Mouse (Mus musculus) forebrain, postnatal 0 days (tissue): ENCODE measurements around the gene Prrg4. TPM values are rescaled to one million over a fixed set of nuclear protein-coding genes. Genes with fewer than 3 reads are reported as not detected.
"Not testable (repeated sequence)": the region's sequence is repeated elsewhere in the genome, so short reads cannot be mapped to it uniquely, and the experiment has no call there.

Source experiments
- ATAC-seq: fragments of 200-750 bp; cut with Nextera tagmentation; 2 replicates; pipeline ENCODE4 v1.8.0; 2017; ENCODE audit warnings: mild to moderate bottlenecking, moderate library complexity
- DNase-seq: peaks from one replicate; pipeline ENCODE4 v3.0.0-alpha.2; 2015
- H3K27ac ChIP-seq: fragments of 300-500 bp; sonication (generic); 2 replicates; pipeline ENCODE4 v1.5.1; 2014; ENCODE audit warnings: low read depth, mild to moderate bottlenecking, antibody characterized with exemption, low read length, moderate library complexity, mixed read lengths
- H3K27me3 ChIP-seq: fragments of 300-500 bp; sonication (generic); 2 replicates; pipeline ENCODE4 v1.6.1; 2014; ENCODE audit warnings: mild to moderate bottlenecking, low read length, mixed read lengths; ENCODE audit not compliant: insufficient read depth
- H3K36me3 ChIP-seq: fragments of 300-500 bp; sonication (generic); 2 replicates; pipeline ENCODE4 v1.6.1; 2014; ENCODE audit warnings: mild to moderate bottlenecking, moderate library complexity; ENCODE audit not compliant: insufficient read depth
- H3K4me1 ChIP-seq: fragments of 300-500 bp; sonication (generic); 2 replicates; pipeline ENCODE4 v1.6.1; 2014; ENCODE audit warnings: antibody characterized with exemption; ENCODE audit not compliant: insufficient read depth
- H3K4me2 ChIP-seq: fragments of 300-500 bp; sonication (generic); 2 replicates; pipeline ENCODE4 v1.6.1; 2014; ENCODE audit warnings: low read depth, mild to moderate bottlenecking, moderate library complexity
- H3K4me3 ChIP-seq: fragments of 300-500 bp; sonication (generic); 2 replicates; pipeline ENCODE4 v1.5.1; 2014; ENCODE audit warnings: low read depth, low read length, mixed read lengths
- H3K9ac ChIP-seq: fragments of 300-500 bp; sonication (generic); 2 replicates; pipeline ENCODE4 v1.6.1; 2014; ENCODE audit warnings: mild to moderate bottlenecking
- H3K9me3 ChIP-seq: fragments of 300-500 bp; sonication (generic); 2 replicates; pipeline ENCODE4 v1.6.1; 2016; ENCODE audit warnings: low read length
- CTCF ChIP-seq: sonication (generic); IDR thresholded peaks from 2 replicates; pipeline ENCODE4 v1.5.1; 2016; ENCODE audit warnings: antibody characterized with exemption, control low read depth, low read depth
- whole genome bisulfite sequencing: fragments of 180-500 bp; shearing (Covaris S2); extraction: QIAGEN DNeasy Blood & Tissue Kit; methylation state at CpG from one replicate; pipeline ENCODE4 v1.1.7; 2014; 5-methylcytosine and 5-hydroxymethylcytosine counted together
- polyA plus RNA-seq: library from polyadenylated mRNA; unstranded; fragments of >200 nt; fragmentation: Nextera tagmentation; extraction: Ambion mirVana; gene quantifications from 2 replicates; pipeline ENCODE4 v1.2.1, GENCODE M21; 2015
- total RNA-seq: library from RNA; depleted of rRNA; stranded (reverse); fragments of >200 nt; gene quantifications from 2 replicates; pipeline ENCODE4 v1.2.3, GENCODE M21; 2014

The Prrg4 gene
- total and polyA plus RNA-seq, 2 experiments from 2014 or later = 1.1 to 1.2 TPM

DNA sequence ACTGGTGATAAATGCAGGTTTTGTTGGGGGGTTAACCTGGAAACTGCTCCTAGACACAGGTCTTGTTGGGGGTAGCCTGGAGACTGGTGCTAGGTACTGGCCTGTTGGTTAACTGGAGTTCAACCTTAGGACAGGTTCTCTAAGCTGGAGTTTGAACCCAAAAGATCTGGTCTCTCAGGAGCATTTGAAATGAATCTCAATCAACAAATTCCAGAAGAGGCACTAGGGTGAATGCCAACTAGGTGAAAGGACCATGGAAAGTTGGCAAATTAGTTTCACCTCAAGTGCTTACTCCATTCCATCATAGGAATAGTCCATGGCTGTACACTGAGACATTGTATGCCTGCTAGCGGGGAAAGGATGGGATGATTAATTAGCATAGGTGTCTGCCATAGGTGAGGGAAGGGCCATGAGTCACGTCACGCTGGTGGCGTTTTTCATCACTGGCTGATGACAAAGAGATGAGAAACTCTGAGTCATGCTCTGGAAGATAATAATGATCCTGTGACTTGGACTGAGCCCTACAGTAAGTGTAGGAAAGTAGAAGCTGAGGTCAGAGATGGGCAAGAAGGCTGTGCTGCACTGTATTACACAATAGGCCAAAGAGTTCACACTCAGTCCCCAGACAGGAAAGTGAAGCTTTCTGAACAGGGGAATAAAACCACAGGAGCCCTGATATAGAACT is 14.6 kb upstream of the Prrg4 start:
- Histone ChIP-seq H3K36me3 (no peaks in the 10 kb centered on the region), H3K4me3 (no peak overlapping the region), H3K27me3 (no peaks in the 10 kb centered on the region), H3K9me3 (no peaks in the 10 kb centered on the region), H3K4me2 (no peak overlapping the region), H3K9ac (no peak overlapping the region), H3K4me1 (no peaks in the 10 kb centered on the region), H3K27ac (no peak overlapping the region)
- ATAC-seq = no peak
- TF ChIP-seq CTCF = no peak
- WGBS = 91% methylated on average over 4 of the region's 4 CpGs
- DNase-seq = no peak

DNA sequence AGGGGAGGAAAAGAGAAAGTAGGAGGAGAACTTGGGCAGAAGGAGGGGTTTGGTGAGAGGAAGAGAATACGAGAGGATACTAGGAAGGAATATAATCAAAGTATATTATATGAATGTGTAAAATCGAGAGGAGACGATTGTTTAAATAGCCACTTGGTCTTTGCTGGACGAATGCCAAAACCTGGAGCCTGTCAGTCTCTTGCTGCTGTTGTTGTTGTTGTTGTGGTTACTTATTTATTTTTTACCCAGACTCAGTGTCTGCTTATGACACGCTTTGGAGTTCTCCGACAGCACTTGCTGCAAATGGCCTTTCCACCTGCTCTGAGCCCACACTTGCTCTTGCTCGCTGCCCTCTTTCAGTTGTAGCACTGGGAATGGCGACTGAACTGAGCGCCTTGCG is 10.8 kb upstream of the Prrg4 start:
- Histone ChIP-seq H3K4me2 (no peak overlapping the region), H3K27ac (no peak overlapping the region), H3K4me1 (no peaks in the 10 kb centered on the region), H3K27me3 (no peaks in the 10 kb centered on the region), H3K9ac (no peak overlapping the region), H3K36me3 (no peaks in the 10 kb centered on the region), H3K4me3 (no peak overlapping the region), H3K9me3 (no peaks in the 10 kb centered on the region)
- no peak for TF ChIP-seq CTCF
- WGBS = 76% methylated on average over 10 of the region's 10 CpGs
- DNase-seq (no peak), ATAC-seq (no peak)

DNA sequence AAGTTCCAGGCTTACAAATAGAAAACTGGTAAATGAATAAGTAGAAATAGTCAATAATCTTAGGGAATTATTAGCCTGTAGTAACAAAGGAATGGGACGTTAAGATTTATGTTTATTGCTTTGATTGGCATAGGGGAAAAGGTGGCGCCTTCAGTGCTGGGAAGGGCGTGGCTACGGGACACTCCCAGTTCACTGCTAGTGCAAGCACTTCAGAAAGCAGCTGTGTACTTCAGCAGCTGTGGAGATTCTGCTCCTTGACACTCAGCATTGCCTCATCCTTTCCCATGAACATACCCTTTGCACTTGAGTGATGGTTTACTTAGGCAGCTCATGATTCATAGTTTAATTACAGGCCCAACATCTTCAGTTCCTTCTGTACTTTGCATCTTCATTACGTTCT is 9.4 kb upstream of the Prrg4 start:
- Histone ChIP-seq H3K27ac (no peak overlapping the region), H3K4me2 (no peak overlapping the region), H3K36me3 (no peaks in the 10 kb centered on the region), H3K9me3 (no peaks in the 10 kb centered on the region), H3K27me3 (no peaks in the 10 kb centered on the region), H3K9ac (no peak overlapping the region), H3K4me3 (no peak overlapping the region), H3K4me1 (no peaks in the 10 kb centered on the region)
- WGBS = 85% methylated on average over 5 of the region's 5 CpGs
- DNase-seq (no peak), ATAC-seq (no peak)
- no peak for TF ChIP-seq CTCF

DNA sequence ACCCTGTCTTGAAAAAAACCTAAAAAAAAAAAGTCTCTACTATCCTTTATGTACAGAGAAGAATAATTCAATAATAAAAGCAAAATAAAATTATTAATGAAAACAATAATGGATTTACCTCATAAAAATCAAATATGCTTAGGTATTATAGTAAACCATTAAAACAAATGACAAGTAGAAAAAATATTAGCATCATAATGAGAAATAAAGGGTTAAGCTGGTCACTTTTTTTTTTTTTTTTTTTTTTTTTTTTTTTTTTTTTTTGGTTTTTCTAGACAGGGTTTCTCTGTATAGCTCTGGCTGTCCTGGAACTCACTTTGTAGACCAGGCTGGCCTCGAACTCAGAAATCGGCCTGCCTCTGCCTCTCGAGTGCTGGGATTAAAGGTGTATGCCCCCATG is 8.4 kb upstream of the Prrg4 start:
- not testable (repeated sequence) for H3K27me3 ChIP-seq, H3K4me1 ChIP-seq, H3K9ac ChIP-seq, H3K36me3 ChIP-seq, H3K9me3 ChIP-seq, H3K4me2 ChIP-seq, ATAC-seq, H3K27ac ChIP-seq, DNase-seq, H3K4me3 ChIP-seq
- WGBS = 89% methylated on average over 3 of the region's 3 CpGs

DNA sequence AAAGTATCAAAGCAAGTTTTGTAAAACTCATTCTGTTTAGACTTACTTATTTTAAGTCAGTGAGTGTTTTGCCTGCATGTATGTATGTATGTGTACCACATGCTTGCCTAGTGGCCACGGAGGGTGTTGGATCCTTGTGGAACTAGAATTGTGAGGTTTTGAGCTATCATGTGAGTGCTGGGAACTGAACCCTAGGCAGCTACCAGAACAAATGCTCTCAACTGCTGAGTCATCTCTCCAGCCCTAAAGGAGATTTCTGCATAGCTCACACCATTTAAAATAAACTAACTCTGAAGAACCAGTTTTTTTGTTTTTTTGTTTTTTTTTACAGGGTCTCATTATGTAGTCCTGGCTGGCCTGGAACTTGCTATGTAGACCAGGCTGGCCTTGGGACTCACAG is 6.5 kb upstream of the Prrg4 start:
- no peak overlapping the region for H3K4me3 ChIP-seq
- 67% methylated on average over 1 of the region's 1 CpGs for WGBS
- no peak for ATAC-seq
- no peak overlapping the region for H3K9ac ChIP-seq
- TF ChIP-seq CTCF = no peak
- no peaks in the 10 kb centered on the region for H3K9me3 ChIP-seq
- no peak overlapping the region for H3K27ac ChIP-seq
- H3K4me1 ChIP-seq = no peaks in the 10 kb centered on the region
- no peak overlapping the region for H3K4me2 ChIP-seq
- no peaks in the 10 kb centered on the region for H3K36me3 ChIP-seq
- DNase-seq = no peak
- 0 out of 2 replicates have a peak, but pooled peaks cover 4% of the 10 kb centered on the region for H3K27me3 ChIP-seq

DNA sequence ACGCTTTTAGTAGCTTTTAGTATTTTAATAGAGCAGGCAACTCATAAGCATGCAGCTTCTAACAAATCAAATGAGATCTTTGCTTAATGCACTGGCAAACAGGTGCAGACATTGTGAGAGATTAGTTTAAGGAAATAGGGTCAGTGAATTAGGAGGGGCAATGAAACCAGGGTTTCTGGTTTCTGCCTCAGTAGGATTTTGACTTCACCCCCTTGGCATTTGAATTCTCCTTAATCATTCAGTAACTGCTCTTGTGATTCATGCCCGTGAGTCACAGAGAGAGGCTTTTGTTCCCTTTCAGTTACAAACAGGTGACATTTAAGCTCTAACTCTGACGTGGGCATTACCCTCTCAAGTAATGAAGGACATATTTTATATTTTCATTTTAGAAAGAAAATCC is 6.1 kb upstream of the Prrg4 start:
- Histone ChIP-seq H3K36me3 (no peaks in the 10 kb centered on the region), H3K4me3 (no peak overlapping the region), H3K9ac (no peak overlapping the region), H3K27me3 (0 out of 2 replicates have a peak, but pooled peaks cover 6% of the 10 kb centered on the region), H3K4me1 (no peaks in the 10 kb centered on the region), H3K9me3 (no peaks in the 10 kb centered on the region), H3K27ac (no peak overlapping the region), H3K4me2 (no peak overlapping the region)
- no peak for DNase-seq
- no peak for ATAC-seq
- TF ChIP-seq CTCF = no peak
- 16% methylated on average over 3 of the region's 3 CpGs for WGBS

DNA sequence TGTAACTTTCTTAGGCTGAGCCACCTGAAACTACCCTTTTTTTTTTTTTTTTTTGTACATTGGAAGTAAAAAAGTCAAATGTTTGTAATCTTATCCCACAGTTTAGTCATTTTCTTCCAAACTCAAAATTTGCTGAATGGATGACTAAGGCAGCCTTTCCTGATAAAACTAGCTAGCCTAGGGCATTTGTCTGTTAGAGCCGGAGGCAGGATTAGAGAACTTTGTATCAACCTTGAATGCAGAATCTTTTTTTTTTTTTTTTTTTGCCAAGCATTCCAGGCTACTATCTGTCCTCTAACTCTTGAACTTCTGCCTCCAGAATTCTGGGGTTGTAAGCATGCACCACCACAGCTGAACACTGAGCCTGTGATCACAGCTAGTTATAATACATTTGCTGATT is 5.2 kb upstream of the Prrg4 start:
- WGBS = 69% methylated on average over 1 of the region's 1 CpGs
- H3K27me3 ChIP-seq = 0 out of 2 replicates have a peak, but pooled peaks cover 7% of the 10 kb centered on the region
- no peak overlapping the region for H3K9ac ChIP-seq
- H3K4me2 ChIP-seq = no peak overlapping the region
- DNase-seq (no peak), ATAC-seq (no peak)
- no peaks in the 10 kb centered on the region for H3K36me3 ChIP-seq
- H3K4me1 ChIP-seq = no peaks in the 10 kb centered on the region
- H3K27ac ChIP-seq = no peak overlapping the region
- no peak overlapping the region for H3K4me3 ChIP-seq
- H3K9me3 ChIP-seq = no peaks in the 10 kb centered on the region
- TF ChIP-seq CTCF = no peak

DNA sequence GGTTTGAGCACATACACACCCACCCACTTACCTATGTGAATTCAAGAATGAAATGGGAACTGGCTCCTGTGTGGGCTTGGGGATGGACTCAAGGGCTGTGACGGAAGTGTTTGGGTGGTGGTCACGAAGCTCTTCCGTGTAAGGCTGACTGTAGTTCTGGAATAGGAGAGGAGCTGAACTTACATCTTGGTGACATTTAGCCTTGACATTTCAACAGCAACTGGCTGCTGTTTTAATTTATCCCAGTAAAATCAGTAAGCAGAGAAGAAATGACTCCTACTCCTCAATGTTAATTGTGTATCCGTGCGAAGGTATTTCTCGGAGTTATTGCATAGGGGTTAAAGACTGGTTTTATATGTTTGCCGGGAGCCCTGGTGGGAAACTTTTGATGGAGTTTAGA is 2.9 kb upstream of the Prrg4 start:
- no peak for ATAC-seq
- WGBS = 95% methylated on average over 7 of the region's 7 CpGs

More for the DNA sequence above, 2.9 kb upstream of the Prrg4 start:
- H3K4me2 ChIP-seq = no peak overlapping the region
- H3K9me3 ChIP-seq = no peaks in the 10 kb centered on the region
- H3K4me1 ChIP-seq = no peaks in the 10 kb centered on the region
- no peak overlapping the region for H3K27ac ChIP-seq
- H3K9ac ChIP-seq = no peak overlapping the region
- no peak for DNase-seq
- TF ChIP-seq CTCF = no peak
- no peak overlapping the region for H3K4me3 ChIP-seq
- H3K27me3 ChIP-seq = 0 out of 2 replicates have a peak, but pooled peaks cover 21% of the 10 kb centered on the region
- H3K36me3 ChIP-seq = no peaks in the 10 kb centered on the region
